Mouse (Mus musculus): Measurements from ENCODE around the gene Mapkapk2.

Mapkapk2 gene

GRCm38 (mm10) chr1:131110525-131111106, 13.0 kb upstream of the Mapkapk2 start:
- DNase-seq (ENCODE audit: low read depth) = peak; percentile 61

GRCm38 (mm10) chr1:131107575-131108308, 10.1 kb upstream of the Mapkapk2 start:
- no peak for DNase-seq (ENCODE audit: low read depth)

DNA sequence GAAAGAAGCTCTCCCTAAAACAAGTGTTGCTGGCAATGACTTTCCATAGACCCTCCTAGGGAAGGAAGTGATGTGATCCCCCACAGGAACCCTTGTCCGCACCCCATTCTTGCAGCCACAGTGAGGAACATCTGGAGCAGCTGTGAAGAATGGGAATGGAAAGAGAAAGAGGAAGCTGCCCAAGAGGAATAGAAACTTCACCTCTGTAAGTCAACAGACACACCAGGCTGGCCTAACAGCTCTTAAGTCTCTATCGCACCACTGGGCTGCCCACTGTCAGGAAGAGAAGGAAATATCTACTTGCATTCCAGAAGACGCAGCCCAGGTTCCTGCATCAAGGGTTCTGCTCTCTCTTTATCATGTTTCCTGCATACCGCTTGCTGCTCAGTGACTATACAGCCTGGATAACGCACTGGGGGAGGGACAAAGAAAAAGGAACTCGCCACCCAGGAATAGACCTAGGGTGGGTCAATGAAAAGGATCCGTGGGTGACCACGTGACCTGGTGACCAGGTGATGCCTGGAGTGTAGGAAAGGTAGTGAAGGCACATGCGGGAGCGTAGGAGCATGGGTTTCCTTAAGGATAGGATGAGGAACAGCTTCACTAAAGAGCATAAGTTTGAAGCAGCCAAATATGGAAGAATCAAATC, 6.3 kb upstream of the Mapkapk2 start:
- DNase-seq (ENCODE audit: low read depth) = peak; percentile 40

- no peak for DNase-seq (ENCODE audit: low read depth)
These were observed 3.2 kb upstream of the Mapkapk2 start for GRCm38 (mm10) chr1:131100808-131101207.

DNA sequence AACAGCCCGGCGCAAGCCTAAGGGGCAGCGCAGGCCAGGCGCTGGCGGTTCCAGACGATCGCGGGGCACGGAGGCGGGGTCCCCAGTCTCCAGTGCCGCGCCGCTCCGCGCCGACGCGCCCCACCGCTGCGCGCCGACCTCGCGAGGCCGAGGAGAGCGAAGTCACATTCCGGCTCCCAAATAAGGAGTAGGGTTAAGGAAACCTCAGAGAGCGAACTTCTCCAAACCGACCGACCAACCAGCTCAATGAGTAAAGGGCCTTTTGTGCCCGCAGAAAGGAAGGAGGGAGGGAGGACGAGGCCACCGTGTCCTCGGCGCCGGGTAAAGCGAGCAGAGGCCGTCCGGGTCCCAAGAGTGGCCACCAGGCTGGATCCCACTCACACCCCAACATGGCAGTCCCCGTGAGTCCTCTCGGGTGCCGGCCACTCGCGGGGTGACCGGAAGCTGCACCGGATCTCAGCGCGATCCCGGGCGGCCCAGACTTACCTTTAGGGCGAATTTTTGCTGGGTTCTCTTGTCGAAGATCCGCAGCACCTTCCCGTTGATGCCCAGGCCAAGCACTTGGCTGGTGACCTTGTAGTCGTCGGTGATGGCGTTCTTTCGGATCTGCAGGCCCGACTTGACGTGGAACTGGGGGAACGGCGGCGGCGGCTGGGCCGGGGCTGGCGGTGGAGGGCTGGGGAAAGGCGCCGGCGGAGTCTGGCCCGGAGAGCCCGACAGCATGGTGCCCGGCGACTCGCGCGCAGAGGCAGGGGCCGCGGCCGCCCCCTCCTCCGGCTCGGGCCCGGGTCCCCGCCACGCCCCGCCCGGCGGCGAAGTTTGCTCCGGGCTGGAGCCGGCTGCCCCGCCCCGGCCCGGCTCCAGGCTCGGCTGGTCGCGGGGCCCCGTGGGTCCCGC, 575 bp downstream of the Mapkapk2 start:
- peak; percentile 92 for DNase-seq (ENCODE audit: low read depth)

DNA sequence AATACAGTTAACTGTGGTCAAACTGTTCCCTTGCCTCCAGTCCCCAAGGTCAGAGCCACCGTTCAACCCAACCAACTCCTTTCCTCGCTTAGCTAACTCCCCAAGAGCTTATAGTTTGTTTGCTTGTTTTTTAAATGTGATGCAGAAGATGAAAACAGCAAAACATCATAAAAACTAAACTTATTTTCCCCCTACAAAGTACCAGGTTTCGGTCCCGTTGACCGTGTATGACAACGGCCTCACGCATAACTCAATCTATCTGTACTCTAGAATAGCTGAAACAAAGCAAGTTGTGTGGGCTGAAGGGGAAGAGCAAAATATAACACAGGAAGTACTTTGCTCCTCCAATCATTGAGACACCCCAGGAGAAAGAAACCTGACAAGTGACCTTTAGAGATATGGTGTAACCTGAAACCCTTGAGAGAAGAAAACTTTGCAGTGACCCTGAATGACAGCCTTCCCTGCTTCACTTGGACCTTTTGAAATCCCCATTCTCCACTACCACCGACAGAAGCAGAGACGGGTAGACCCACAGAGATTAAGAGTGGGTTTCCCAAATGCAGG, 1.4 kb downstream of the Mapkapk2 start:
- DNase-seq (ENCODE audit: low read depth) = peak; percentile 85

- no peak for DNase-seq (ENCODE audit: low read depth)
These were observed 2.1 kb downstream of the Mapkapk2 start for GRCm38 (mm10) chr1:131095574-131095973.

DNA sequence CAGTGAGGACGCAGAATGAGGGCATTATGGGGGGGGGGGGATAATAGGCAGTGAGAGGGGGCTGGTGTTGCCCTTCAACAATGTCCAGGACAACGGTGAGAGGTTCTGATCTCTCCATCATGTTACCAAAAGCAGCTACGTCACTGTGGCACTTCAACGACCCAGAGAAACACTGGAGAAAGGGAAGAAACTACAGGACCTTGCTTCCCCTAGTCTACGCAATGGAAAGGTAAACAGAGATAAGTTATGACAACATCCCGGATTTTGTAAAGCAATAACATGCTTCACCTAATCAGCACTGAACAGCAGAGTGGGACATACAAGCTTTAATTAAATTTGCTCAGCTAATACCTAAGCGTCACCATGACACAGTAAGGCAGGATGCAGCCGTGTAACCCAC, 3.7 kb downstream of the Mapkapk2 start:
- no peak for DNase-seq (ENCODE audit: low read depth)

GRCm38 (mm10) chr1:131092846-131093245, 4.8 kb downstream of the Mapkapk2 start:
- no peak for DNase-seq (ENCODE audit: low read depth)

GRCm38 (mm10) chr1:131092173-131092572, 5.5 kb downstream of the Mapkapk2 start:
- peak; percentile 54 for DNase-seq (ENCODE audit: low read depth)

GRCm38 (mm10) chr1:131091481-131091880, 6.1 kb downstream of the Mapkapk2 start:
- DNase-seq (ENCODE audit: low read depth) = no peak

DNA sequence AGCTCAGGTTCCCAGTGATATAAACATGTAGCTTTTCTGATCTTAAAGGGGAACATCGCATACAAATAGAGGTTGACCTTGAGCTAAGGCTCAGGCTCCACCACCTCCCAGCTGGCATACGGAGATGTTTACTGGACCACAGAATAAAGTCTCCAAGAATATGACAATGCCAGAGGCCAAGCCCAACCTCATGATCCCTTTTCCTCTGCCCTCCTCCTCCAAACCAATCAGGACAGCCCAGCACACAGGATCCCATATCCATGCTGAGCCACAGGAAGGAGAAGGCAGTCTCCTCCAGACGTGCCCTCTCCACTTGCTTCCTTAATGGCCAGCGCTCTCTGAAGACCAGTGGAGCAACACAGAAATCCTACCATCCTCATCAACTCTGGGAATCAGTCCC, 6.7 kb downstream of the Mapkapk2 start:
- DNase-seq (ENCODE audit: low read depth) = no peak

DNA sequence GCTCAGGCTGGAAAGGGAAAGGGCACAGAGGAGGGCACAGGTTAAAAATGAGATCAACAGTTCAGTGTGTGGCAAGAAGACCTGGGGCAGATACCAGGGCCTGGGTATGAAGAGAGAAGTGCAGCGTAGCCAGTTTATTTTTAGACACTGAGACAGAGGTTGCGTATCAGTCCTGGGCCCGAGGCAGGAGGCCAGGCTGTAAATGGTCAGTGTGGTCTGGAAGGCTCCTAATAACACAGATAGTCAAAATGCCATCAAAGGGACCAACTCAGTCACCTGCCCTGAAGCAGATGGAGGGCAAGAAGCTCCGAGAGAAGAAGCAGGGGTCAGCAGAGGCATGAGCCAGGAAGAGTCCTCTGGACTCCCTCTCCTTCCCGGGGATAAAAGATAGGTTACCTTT, 7.4 kb downstream of the Mapkapk2 start:
- DNase-seq (ENCODE audit: low read depth) = peak; percentile 64

DNA sequence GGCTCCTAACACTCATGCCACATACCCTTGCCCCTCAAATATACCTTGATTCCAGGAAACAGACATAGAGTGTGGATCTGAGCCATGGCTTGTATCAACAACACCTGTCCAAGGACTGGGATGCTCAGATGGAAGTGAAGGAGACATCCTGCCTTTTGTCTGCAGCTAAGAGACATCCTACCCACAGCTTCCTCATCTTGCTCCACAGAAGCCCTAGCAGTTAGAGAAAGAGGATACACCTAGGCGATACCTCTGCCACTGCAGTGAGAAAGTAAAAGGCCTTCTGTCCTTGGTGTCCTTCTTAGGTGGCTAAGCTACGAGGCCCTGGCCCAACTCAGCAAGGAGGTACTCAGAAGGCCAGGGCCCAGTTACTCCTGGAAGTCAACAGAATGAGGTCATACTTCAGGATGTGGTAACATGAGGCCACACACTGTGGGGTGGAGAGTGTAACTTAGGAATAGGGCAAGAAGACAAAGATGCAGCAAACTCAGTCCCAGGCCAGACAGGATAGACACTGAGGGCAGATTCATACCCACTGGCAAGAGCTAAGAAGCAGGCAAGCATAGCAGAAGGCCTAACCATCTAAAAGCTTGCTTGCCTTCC, 8.0 kb downstream of the Mapkapk2 start:
- peak; percentile 90 for DNase-seq (ENCODE audit: low read depth)

GRCm38 (mm10) chr1:131088547-131088946, 9.1 kb downstream of the Mapkapk2 start:
- no peak for DNase-seq (ENCODE audit: low read depth)

DNA sequence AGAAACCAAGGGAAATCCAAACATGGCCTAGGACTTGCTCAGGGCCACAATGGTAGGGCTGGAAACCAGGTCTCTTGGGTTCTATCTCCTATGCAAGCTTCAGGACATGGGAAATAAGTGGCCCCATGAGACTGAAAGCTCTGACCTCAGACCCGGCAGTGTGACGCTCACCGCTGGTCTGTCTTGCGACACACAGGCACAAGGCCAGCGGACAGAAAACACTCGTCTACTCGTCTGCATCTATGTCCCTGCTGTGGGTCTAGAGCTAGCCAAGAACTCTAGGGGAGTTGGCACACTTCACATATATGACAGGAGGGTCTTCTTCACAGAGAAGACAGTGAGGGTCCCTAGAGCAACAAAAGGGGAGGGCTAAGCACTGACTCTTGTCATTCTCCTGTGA, 10.7 kb downstream of the Mapkapk2 start:
- DNase-seq (ENCODE audit: low read depth) = peak; percentile 83

DNA sequence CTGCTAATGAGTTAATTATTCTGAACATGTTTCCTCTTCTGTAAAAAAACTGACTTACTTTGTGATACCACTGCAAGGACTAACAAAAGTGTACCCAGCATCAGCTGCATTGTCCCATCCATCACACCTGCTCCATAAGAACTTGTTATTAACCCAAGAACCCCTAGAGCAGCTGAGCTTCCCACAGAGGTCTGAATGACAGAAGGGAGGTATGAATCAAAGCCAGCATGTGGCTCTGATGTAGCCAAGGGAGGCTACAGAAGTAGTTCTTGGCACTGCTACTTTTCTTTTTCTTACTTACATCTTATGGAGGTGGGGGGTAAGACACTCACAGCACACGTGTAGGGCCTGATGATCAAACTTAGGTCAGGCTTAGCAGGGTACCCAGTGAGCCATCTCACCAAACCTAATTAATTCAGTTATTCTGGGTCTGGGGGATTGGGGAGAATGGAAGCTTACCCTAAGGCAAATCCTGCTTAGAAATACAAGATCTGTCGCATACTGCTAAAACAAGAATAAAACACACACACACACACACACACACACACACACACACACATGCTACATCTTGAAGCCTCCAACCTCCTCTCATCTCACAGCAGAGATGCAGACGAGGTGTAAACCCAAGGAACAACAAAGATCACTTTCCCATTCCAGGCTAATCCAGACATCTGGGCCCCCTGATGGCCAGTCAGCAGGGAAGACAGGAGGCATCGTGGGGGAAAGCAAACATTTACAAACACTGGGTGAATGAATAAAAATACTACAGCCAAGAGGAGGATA, 11.5 kb downstream of the Mapkapk2 start:
- no peak for DNase-seq (ENCODE audit: low read depth)

DNA sequence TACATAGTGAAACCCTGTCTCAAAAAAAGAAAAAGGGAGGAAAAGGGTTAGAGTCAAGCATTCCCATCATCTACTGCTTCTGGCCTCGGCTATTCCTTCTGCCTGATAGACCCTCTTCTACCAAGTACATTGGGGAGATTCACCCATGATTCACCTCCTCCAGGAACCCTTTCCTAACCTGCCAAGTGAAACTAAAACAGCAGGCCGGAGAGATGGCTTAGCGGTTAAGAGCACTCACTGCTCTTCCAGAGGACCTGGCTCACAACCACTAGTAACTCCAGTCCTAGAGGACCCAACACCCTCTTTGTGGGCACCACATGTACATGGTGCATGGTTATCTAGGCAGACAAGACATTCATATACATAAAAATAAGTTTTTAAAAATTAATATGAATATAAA, 12.4 kb downstream of the Mapkapk2 start:
- DNase-seq (ENCODE audit: low read depth) = no peak

DNA sequence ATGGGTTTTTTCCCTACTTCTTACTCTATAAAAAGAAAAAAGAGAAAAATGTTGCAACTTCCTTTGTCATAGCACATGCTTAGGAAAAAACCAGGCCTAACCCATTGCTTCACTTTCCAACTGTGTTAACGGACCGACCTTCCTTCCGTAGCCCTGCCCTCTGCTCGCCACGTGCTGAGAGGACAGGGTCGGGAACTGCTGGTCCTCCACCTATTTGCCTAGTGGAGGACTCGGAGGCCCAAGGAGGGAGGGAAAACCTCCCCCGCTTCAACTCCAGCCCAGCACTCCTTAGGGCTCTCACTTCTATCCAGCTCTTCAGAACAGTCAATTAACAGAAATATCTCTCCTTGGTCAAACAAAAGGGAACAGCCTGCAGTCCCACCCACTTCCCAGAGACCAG, 13.3 kb downstream of the Mapkapk2 start:
- DNase-seq (ENCODE audit: low read depth) = peak; percentile 93

DNA sequence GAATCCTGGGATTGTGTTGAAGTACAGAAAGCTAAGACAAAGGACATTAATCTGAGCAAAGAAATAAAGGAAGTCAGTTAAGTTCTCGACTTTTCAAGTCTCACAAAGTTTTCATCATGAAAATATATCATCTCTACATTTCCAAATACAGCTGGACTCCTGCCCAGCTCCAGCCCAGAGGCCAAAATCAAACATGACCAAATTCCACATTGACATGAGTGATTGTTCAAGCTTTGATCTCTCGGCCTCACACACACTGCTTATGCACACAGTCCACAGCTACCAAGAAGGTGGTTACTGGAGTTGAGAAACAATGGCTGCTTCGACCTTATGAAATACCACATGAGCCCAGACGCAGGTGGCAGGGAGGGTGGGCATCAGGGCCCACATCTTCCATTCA, 14.0 kb downstream of the Mapkapk2 start:
- DNase-seq (ENCODE audit: low read depth) = no peak

DNA sequence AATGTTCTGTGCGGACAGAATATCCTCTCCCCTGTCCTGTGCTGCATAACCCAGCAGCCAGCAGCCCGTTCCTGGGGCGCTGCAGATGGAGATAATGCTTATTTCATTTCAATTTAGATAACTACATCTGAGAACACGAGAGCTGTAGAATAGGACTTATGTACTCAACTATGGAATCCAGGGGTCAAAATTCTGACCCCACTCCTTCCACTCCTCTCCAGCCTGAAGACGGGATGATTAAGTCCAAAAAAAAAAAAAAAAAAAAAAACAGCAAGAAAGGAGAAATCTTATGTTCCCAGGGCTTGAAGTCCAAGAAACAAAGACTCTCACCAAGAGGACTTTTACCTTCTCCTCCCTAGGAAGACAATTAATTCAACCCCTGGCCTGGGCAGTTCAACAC, 14.5 kb downstream of the Mapkapk2 start:
- no peak for DNase-seq (ENCODE audit: low read depth)

Data from 416B (cell line).